Mouse (Mus musculus): Measurements from ENCODE around the gene Hoxd8. TPM values are rescaled to one million over a fixed set of nuclear protein-coding genes. Genes with fewer than 3 reads are reported as not detected.

Hoxd8 gene
- polyA plus RNA-seq, 1 experiment from 2014 or later = 0.29 TPM

- Histone ChIP-seq H3K27me3 (ENCODE audit: insufficient read depth, low read length) (peaks cover 98% of the 10 kb centered on the region), H3K27ac (ENCODE audit: low read depth) (no peak overlapping the region), H3K4me2 (peak overlapping the region; percentile 44; the same call in 1 of the 2 replicates), H3K4me3 (ENCODE audit: low read depth, low read length) (peak overlapping the region; percentile 23), H3K4me1 (ENCODE audit: insufficient read depth) (no peaks in the 10 kb centered on the region), H3K36me3 (ENCODE audit: insufficient read depth) (no peaks in the 10 kb centered on the region), H3K9ac (no peak overlapping the region; the same call in 1 of the 2 replicates), H3K9me3 (ENCODE audit: low read depth, low read length) (no peaks in the 10 kb centered on the region)
- DNase-seq (no peak), ATAC-seq (ENCODE audit: insufficient read depth) (peak; percentile 14; the same call in 1 of the 2 replicates)
- TF ChIP-seq CTCF (IDR thresholded peaks at IDR 0.05; ENCODE audit: low read depth) = no peak
- under 1% methylated on average over 76 of the region's 78 CpGs for WGBS
Measured at GRCm38 (mm10) chr2:74681594-74682531, 22.6 kb upstream of the Hoxd8 start.

- Histone ChIP-seq H3K4me1 (ENCODE audit: insufficient read depth) (no peaks in the 10 kb centered on the region), H3K27ac (ENCODE audit: low read depth) (no peak overlapping the region), H3K27me3 (ENCODE audit: insufficient read depth, low read length) (peaks cover 98% of the 10 kb centered on the region), H3K4me3 (ENCODE audit: low read depth, low read length) (peak overlapping the region; percentile 23), H3K4me2 (peak overlapping the region; percentile 44; the same call in 1 of the 2 replicates), H3K9me3 (ENCODE audit: low read depth, low read length) (no peaks in the 10 kb centered on the region), H3K36me3 (ENCODE audit: insufficient read depth) (no peaks in the 10 kb centered on the region), H3K9ac (no peak overlapping the region; the same call in 1 of the 2 replicates)
- DNase-seq (no peak), ATAC-seq (ENCODE audit: insufficient read depth) (no peak)
- no peak for TF ChIP-seq CTCF (IDR thresholded peaks at IDR 0.05; ENCODE audit: low read depth)
- 1% methylated on average over 49 of the region's 51 CpGs for WGBS
Measured at GRCm38 (mm10) chr2:74682796-74683195, 21.6 kb upstream of the Hoxd8 start.

GRCm38 (mm10) chr2:74683471-74683951 is 20.9 kb upstream of the Hoxd8 start:
- Histone ChIP-seq H3K36me3 (ENCODE audit: insufficient read depth) (no peaks in the 10 kb centered on the region), H3K4me3 (ENCODE audit: low read depth, low read length) (no peak overlapping the region), H3K27ac (ENCODE audit: low read depth) (no peak overlapping the region), H3K27me3 (ENCODE audit: insufficient read depth, low read length) (peaks cover 98% of the 10 kb centered on the region), H3K4me2 (no peak overlapping the region), H3K9me3 (ENCODE audit: low read depth, low read length) (no peaks in the 10 kb centered on the region), H3K9ac (no peak overlapping the region), H3K4me1 (ENCODE audit: insufficient read depth) (no peaks in the 10 kb centered on the region)
- DNase-seq (no peak), ATAC-seq (ENCODE audit: insufficient read depth) (no peak)
- WGBS = under 1% methylated on average over 18 of the region's 18 CpGs
- no peak for TF ChIP-seq CTCF (IDR thresholded peaks at IDR 0.05; ENCODE audit: low read depth)

- H3K4me2 ChIP-seq = no peak overlapping the region
- DNase-seq (no peak), ATAC-seq (ENCODE audit: insufficient read depth) (no peak)
- H3K9ac ChIP-seq = no peak overlapping the region
- H3K4me3 ChIP-seq (ENCODE audit: low read depth, low read length) = peak overlapping the region; percentile 11; the same call in 1 of the 2 replicates
- 2% methylated on average over 12 of the region's 12 CpGs for WGBS
- no peaks in the 10 kb centered on the region for H3K9me3 ChIP-seq (ENCODE audit: low read depth, low read length)
- no peak overlapping the region for H3K27ac ChIP-seq (ENCODE audit: low read depth)
- H3K36me3 ChIP-seq (ENCODE audit: insufficient read depth) = no peaks in the 10 kb centered on the region
- peaks cover 98% of the 10 kb centered on the region for H3K27me3 ChIP-seq (ENCODE audit: insufficient read depth, low read length)
- TF ChIP-seq CTCF (IDR thresholded peaks at IDR 0.05; ENCODE audit: low read depth) = no peak
- no peaks in the 10 kb centered on the region for H3K4me1 ChIP-seq (ENCODE audit: insufficient read depth)
Measured at GRCm38 (mm10) chr2:74684106-74684505, 20.3 kb upstream of the Hoxd8 start.

GRCm38 (mm10) chr2:74685059-74685603 is 19.3 kb upstream of the Hoxd8 start:
- Histone ChIP-seq H3K27ac (ENCODE audit: low read depth) (no peak overlapping the region), H3K36me3 (ENCODE audit: insufficient read depth) (no peaks in the 10 kb centered on the region), H3K9me3 (ENCODE audit: low read depth, low read length) (no peaks in the 10 kb centered on the region), H3K4me1 (ENCODE audit: insufficient read depth) (no peaks in the 10 kb centered on the region), H3K9ac (no peak overlapping the region), H3K4me2 (no peak overlapping the region), H3K4me3 (ENCODE audit: low read depth, low read length) (no peak overlapping the region), H3K27me3 (ENCODE audit: insufficient read depth, low read length) (peaks cover 98% of the 10 kb centered on the region)
- ATAC-seq (ENCODE audit: insufficient read depth) (no peak), DNase-seq (no peak)
- TF ChIP-seq CTCF (IDR thresholded peaks at IDR 0.05; ENCODE audit: low read depth) = no peak
- 15% methylated on average over 4 of the region's 4 CpGs for WGBS

- no peaks in the 10 kb centered on the region for H3K4me1 ChIP-seq (ENCODE audit: insufficient read depth)
- 5% methylated on average over 17 of the region's 17 CpGs for WGBS
- no peak overlapping the region; the same call in 1 of the 2 replicates for H3K4me3 ChIP-seq (ENCODE audit: low read depth, low read length)
- no peak overlapping the region for H3K9ac ChIP-seq
- peaks cover 98% of the 10 kb centered on the region for H3K27me3 ChIP-seq (ENCODE audit: insufficient read depth, low read length)
- peak; percentile 69 for TF ChIP-seq CTCF (IDR thresholded peaks at IDR 0.05; ENCODE audit: low read depth)
- no peak overlapping the region for H3K27ac ChIP-seq (ENCODE audit: low read depth)
- no peak overlapping the region for H3K4me2 ChIP-seq
- ATAC-seq (ENCODE audit: insufficient read depth) (no peak), DNase-seq (peak; percentile 89)
- H3K9me3 ChIP-seq (ENCODE audit: low read depth, low read length) = no peaks in the 10 kb centered on the region
- no peaks in the 10 kb centered on the region for H3K36me3 ChIP-seq (ENCODE audit: insufficient read depth)
Measured at GRCm38 (mm10) chr2:74686301-74686987, 18.0 kb upstream of the Hoxd8 start.

All from lung, embryonic 14.5 days (tissue).